Mouse (Mus musculus): ENCODE results near the gene Zfp599. TPM values are rescaled to one million over a fixed set of nuclear protein-coding genes. Genes with fewer than 3 reads are reported as not detected.

The Zfp599 gene
- total RNA-seq (2023), result 0.11 and 0.54 TPM in 2 replicates

DNA sequence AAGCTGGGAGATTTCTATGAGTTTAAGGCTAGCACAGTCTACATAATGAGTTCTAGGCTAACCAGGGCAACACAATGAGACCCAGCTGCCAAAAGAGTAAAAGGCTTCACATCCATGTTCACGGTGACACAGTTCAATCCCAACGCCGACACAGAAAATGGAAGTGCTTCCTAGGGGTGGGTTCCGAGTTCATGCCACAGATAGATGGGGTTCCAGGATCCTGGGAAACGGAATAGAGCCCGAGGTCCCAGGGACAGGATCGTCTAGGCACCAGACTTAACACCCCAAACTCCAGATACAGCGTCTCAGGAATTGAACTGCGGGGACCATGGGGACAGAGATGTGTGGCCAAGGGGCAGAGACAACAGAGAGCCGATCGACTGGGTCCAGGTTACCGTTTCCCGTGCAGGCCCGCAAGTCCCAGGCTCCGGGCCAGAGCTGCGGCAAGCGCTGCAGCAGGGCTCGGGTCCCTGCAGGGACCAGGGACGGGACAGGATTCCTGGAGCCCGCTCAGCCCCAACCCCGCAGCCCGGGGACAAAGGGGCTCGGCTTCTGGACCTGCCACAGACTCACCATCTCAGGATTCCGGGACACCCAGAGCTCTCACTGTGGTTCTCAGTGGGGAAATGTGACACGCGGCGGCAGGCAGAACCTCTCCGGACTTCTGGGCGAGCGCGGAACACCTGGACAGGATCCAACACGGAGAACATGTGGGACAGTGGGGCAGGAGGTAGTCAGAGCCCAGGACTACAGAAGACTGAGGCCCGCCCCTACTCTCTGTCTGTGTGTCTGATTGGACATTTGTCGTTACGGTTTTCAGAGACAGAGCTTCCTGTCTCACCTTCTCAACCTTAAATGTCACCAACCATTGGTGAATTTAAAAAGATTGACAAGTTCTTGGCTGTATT is at the start of gene Zfp599:
Gene Zfp599 (minus strand): TSS at position 712 of the 908 bp plus-strand sequence.

GRCm38 (mm10) chr9:22307156-22307919 is 47.6 kb upstream of the Zfp599 start, which contains the start of gene Zfp810:
Zfp810 (minus strand) TSS chr9:22307648.

GRCm38 (mm10) chr9:22225581-22226388 is 33.9 kb downstream of the Zfp599 start, which contains the start of gene Zfp809:
Zfp809 (plus strand) TSS chr9:22225714.

Other genes starting within 250 kb of the Zfp599 start
- not detected in 2 replicates for gene Elavl3, start 207.9 kb downstream of the Zfp599 start, total RNA-seq (2023)
- not detected in 2 replicates for gene Gm49318, start 188.6 kb downstream of the Zfp599 start, total RNA-seq (2023)
- 6.9 and 11.7 TPM in 2 replicates for gene Zfp653, start 188.5 kb downstream of the Zfp599 start, total RNA-seq (2023)
- gene Ecsit, start 174.5 kb downstream of the Zfp599 start, total RNA-seq (2023), result 5.1 and 5.8 TPM in 2 replicates
- gene Cnn1, start 160.7 kb downstream of the Zfp599 start, total RNA-seq (2023), result not detected in 2 replicates
- gene Elof1, start 142.7 kb downstream of the Zfp599 start, total RNA-seq (2023), result 34.3 and 40.5 TPM in 2 replicates
- gene Acp5, start 124.2 kb downstream of the Zfp599 start, total RNA-seq (2023), result 15.8 and 15.9 TPM in 2 replicates
- 17.4 and 23.4 TPM in 2 replicates for gene Pigyl, start 103.0 kb downstream of the Zfp599 start, total RNA-seq (2023)
- not detected in 2 replicates for gene Zfp872, start 71.8 kb downstream of the Zfp599 start, total RNA-seq (2023)
- 10.9 and 12.6 TPM in 2 replicates for gene Zfp809, start 34.2 kb downstream of the Zfp599 start, total RNA-seq (2023)
- gene Zfp810, start 47.8 kb upstream of the Zfp599 start, total RNA-seq (2023), result 5.3 and 6.6 TPM in 2 replicates
- gene Anln, start 129.3 kb upstream of the Zfp599 start, total RNA-seq (2023), result 34.1 and 42.0 TPM in 2 replicates
- 5.7 and 8.2 TPM in 2 replicates for gene 9530077C05Rik, start 151.6 kb upstream of the Zfp599 start, total RNA-seq (2023)
- gene Gm17545, start 194.4 kb upstream of the Zfp599 start, total RNA-seq (2023), result not detected in 2 replicates
- gene Rp9, start 209.8 kb upstream of the Zfp599 start, total RNA-seq (2023), result 49.2 and 56.6 TPM in 2 replicates
- gene Bbs9, start 215.8 kb upstream of the Zfp599 start, total RNA-seq (2023), result 9.8 and 21.0 TPM in 2 replicates

Measured in neutrophil, adult 65 days (primary cell).